Mouse (Mus musculus): ENCODE data around the gene Coro7. TPM values are rescaled to one million over a fixed set of nuclear protein-coding genes. Genes with fewer than 3 reads are reported as not detected.
A peak's percentile ranks its signal among the peaks of the same experiment; 100 is the strongest.

The Coro7 gene
- polyA plus RNA-seq, 1 experiment, result 6.0 TPM

GRCm38 (mm10) chr16:4600701-4601310 lies 78.8 kb downstream of the Coro7 start:
- no peak for TF ChIP-seq CTCF (IDR thresholded peaks at IDR 0.05; ENCODE audit: control insufficient read depth, insufficient read depth, insufficient read length)
- no peak for TF ChIP-seq MYOG (IDR thresholded peaks at IDR 0.05; ENCODE audit: control insufficient read depth, extremely low read depth, insufficient read length)
- TF ChIP-seq FOSL1 (IDR thresholded peaks at IDR 0.05; ENCODE audit: insufficient read depth, low read length, poor library complexity, severe bottlenecking), result no peak
- TF ChIP-seq MAX (IDR thresholded peaks at IDR 0.05), result no peak
- TF ChIP-seq USF1 (IDR thresholded peaks at IDR 0.05; ENCODE audit: low read depth), result no peak
- TF ChIP-seq MYOD1 (IDR thresholded peaks at IDR 0.05; ENCODE audit: control insufficient read depth, insufficient read length, low read depth), result no peak
- TF ChIP-seq CEBPB (IDR thresholded peaks at IDR 0.05; ENCODE audit: low read depth), result no peak
- peaks cover 97% of the 10 kb centered on the region for H3K79me3 ChIP-seq (ENCODE audit: low read depth)
- H3K27me3 ChIP-seq (ENCODE audit: control insufficient read depth, insufficient read depth, insufficient read length), result no peaks in the 10 kb centered on the region
- no peak overlapping the region for H3ac ChIP-seq (ENCODE audit: control insufficient read depth, insufficient read length, low read depth)
- no peak overlapping the region for H3K4me3 ChIP-seq (ENCODE audit: insufficient read depth, poor library complexity, severe bottlenecking)
- peaks cover 100% of the 10 kb centered on the region for H3K79me2 ChIP-seq (ENCODE audit: control insufficient read depth, insufficient read depth)
- H3K36me3 ChIP-seq (ENCODE audit: control insufficient read depth, insufficient read depth), result peaks cover 13% of the 10 kb centered on the region

GRCm38 (mm10) chr16:4599616-4600015 lies 80.0 kb downstream of the Coro7 start:
- Histone ChIP-seq H3K4me3 (ENCODE audit: insufficient read depth, poor library complexity, severe bottlenecking) (no peak overlapping the region), H3K36me3 (ENCODE audit: control insufficient read depth, insufficient read depth) (peaks cover 13% of the 10 kb centered on the region), H3ac (ENCODE audit: control insufficient read depth, insufficient read length, low read depth) (no peak overlapping the region), H3K27me3 (ENCODE audit: control insufficient read depth, insufficient read depth, insufficient read length) (no peaks in the 10 kb centered on the region), H3K79me2 (ENCODE audit: control insufficient read depth, insufficient read depth) (peaks cover 100% of the 10 kb centered on the region), H3K79me3 (ENCODE audit: low read depth) (peaks cover 95% of the 10 kb centered on the region)
- TF ChIP-seq USF1 (IDR thresholded peaks at IDR 0.05; ENCODE audit: low read depth), result no peak
- TF ChIP-seq MAX (IDR thresholded peaks at IDR 0.05), result no peak
- no peak for TF ChIP-seq MYOD1 (IDR thresholded peaks at IDR 0.05; ENCODE audit: control insufficient read depth, insufficient read length, low read depth)
- no peak for TF ChIP-seq MYOG (IDR thresholded peaks at IDR 0.05; ENCODE audit: control insufficient read depth, extremely low read depth, insufficient read length)
- TF ChIP-seq FOSL1 (IDR thresholded peaks at IDR 0.05; ENCODE audit: insufficient read depth, low read length, poor library complexity, severe bottlenecking), result no peak
- no peak for TF ChIP-seq CEBPB (IDR thresholded peaks at IDR 0.05; ENCODE audit: low read depth)
- TF ChIP-seq CTCF (IDR thresholded peaks at IDR 0.05; ENCODE audit: control insufficient read depth, insufficient read depth, insufficient read length), result no peak

DNA sequence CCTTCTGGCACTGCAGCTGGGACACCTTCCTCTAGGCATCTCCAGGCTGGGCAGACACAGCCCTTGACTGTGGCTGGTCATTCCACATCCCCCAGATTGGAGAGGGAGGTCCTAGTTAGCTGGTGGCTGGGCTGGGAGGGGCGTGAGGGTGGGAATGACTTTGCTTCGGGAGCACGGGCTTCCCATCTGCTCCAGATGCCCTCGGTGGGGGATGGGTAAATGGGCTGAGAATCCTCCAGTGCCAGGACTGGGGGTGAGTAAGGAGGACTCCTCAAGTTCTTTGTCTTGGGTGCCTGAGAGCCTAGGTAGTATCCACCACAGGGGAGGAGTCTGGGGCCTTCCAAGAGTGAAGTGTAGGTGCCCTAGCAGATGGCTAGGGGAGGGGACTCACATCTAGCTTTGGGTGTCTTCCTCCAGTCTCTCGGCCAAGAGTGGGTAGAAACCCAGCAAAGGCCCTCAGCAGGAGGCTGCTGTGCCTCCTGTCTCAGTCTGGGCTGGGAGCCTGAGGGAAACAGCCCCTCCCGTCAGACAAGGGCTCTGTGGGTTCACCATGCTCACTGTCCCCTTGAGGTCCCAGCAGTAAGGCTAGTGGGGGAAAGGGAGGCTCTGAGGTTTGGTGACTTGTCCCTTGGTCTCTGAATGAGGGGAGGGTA lies 80.6 kb downstream of the Coro7 start:
- Histone ChIP-seq H3ac (ENCODE audit: control insufficient read depth, insufficient read length, low read depth) (no peak overlapping the region), H3K79me3 (ENCODE audit: low read depth) (peaks cover 89% of the 10 kb centered on the region), H3K27me3 (ENCODE audit: control insufficient read depth, insufficient read depth, insufficient read length) (no peaks in the 10 kb centered on the region), H3K79me2 (ENCODE audit: control insufficient read depth, insufficient read depth) (peaks cover 95% of the 10 kb centered on the region), H3K4me3 (ENCODE audit: insufficient read depth, poor library complexity, severe bottlenecking) (no peak overlapping the region), H3K36me3 (ENCODE audit: control insufficient read depth, insufficient read depth) (peaks cover 13% of the 10 kb centered on the region)
- no peak for TF ChIP-seq MAX (IDR thresholded peaks at IDR 0.05)
- no peak for TF ChIP-seq MYOD1 (IDR thresholded peaks at IDR 0.05; ENCODE audit: control insufficient read depth, insufficient read length, low read depth)
- TF ChIP-seq CEBPB (IDR thresholded peaks at IDR 0.05; ENCODE audit: low read depth), result no peak
- no peak for TF ChIP-seq CTCF (IDR thresholded peaks at IDR 0.05; ENCODE audit: control insufficient read depth, insufficient read depth, insufficient read length)
- TF ChIP-seq FOSL1 (IDR thresholded peaks at IDR 0.05; ENCODE audit: insufficient read depth, low read length, poor library complexity, severe bottlenecking), result no peak
- TF ChIP-seq USF1 (IDR thresholded peaks at IDR 0.05; ENCODE audit: low read depth), result no peak
- no peak for TF ChIP-seq MYOG (IDR thresholded peaks at IDR 0.05; ENCODE audit: control insufficient read depth, extremely low read depth, insufficient read length)

DNA sequence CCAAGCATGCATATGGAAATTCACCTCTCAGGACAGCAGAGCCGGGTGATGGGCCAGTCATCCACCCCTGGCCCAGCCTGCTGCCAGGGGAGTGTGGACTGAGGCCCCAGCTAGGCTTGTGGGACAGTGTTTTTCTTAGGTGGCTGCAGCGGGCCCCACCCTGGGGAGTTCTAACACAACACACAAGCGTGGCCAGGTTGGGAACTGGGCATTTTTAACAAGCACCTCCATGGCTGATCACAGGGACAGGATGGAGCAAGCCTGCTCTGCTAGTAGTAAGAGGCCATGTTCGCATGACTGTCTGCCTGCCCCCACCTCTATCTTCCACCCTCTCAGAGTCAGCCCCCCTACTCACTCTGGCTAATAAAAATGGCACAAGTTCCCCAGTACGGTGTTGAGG lies 81.5 kb downstream of the Coro7 start:
- Histone ChIP-seq H3K4me3 (ENCODE audit: insufficient read depth, poor library complexity, severe bottlenecking) (no peak overlapping the region), H3ac (ENCODE audit: control insufficient read depth, insufficient read length, low read depth) (no peak overlapping the region), H3K79me3 (ENCODE audit: low read depth) (peaks cover 81% of the 10 kb centered on the region), H3K36me3 (ENCODE audit: control insufficient read depth, insufficient read depth) (peaks cover 13% of the 10 kb centered on the region), H3K79me2 (ENCODE audit: control insufficient read depth, insufficient read depth) (peaks cover 95% of the 10 kb centered on the region), H3K27me3 (ENCODE audit: control insufficient read depth, insufficient read depth, insufficient read length) (no peaks in the 10 kb centered on the region)
- no peak for TF ChIP-seq FOSL1 (IDR thresholded peaks at IDR 0.05; ENCODE audit: insufficient read depth, low read length, poor library complexity, severe bottlenecking)
- TF ChIP-seq MYOD1 (IDR thresholded peaks at IDR 0.05; ENCODE audit: control insufficient read depth, insufficient read length, low read depth), result no peak
- no peak for TF ChIP-seq USF1 (IDR thresholded peaks at IDR 0.05; ENCODE audit: low read depth)
- no peak for TF ChIP-seq MYOG (IDR thresholded peaks at IDR 0.05; ENCODE audit: control insufficient read depth, extremely low read depth, insufficient read length)
- TF ChIP-seq CEBPB (IDR thresholded peaks at IDR 0.05; ENCODE audit: low read depth), result no peak
- TF ChIP-seq CTCF (IDR thresholded peaks at IDR 0.05; ENCODE audit: control insufficient read depth, insufficient read depth, insufficient read length), result no peak
- no peak for TF ChIP-seq MAX (IDR thresholded peaks at IDR 0.05)

GRCm38 (mm10) chr16:4597296-4597695 lies 82.3 kb downstream of the Coro7 start:
- no peak overlapping the region for H3ac ChIP-seq (ENCODE audit: control insufficient read depth, insufficient read length, low read depth)
- peaks cover 95% of the 10 kb centered on the region for H3K79me2 ChIP-seq (ENCODE audit: control insufficient read depth, insufficient read depth)
- peaks cover 13% of the 10 kb centered on the region for H3K36me3 ChIP-seq (ENCODE audit: control insufficient read depth, insufficient read depth)
- H3K27me3 ChIP-seq (ENCODE audit: control insufficient read depth, insufficient read depth, insufficient read length), result no peaks in the 10 kb centered on the region
- TF ChIP-seq FOSL1 (IDR thresholded peaks at IDR 0.05; ENCODE audit: insufficient read depth, low read length, poor library complexity, severe bottlenecking) (no peak), MYOD1 (IDR thresholded peaks at IDR 0.05; ENCODE audit: control insufficient read depth, insufficient read length, low read depth) (peak; percentile 29)
- H3K79me3 ChIP-seq (ENCODE audit: low read depth), result peaks cover 77% of the 10 kb centered on the region
- peak overlapping the region; percentile 61 for H3K4me3 ChIP-seq (ENCODE audit: insufficient read depth, poor library complexity, severe bottlenecking)
